Mouse (Mus musculus) ES-E14 (cell line): ENCODE measurements around the gene Icam1. TPM values are rescaled to one million over a fixed set of nuclear protein-coding genes. Genes with fewer than 3 reads are reported as not detected.

Experiments
- DNase-seq: peaks from one replicate; pipeline ENCODE4 v3.0.0-alpha.2; 2013; ENCODE audit warnings: low read depth, low spot score
- H3K27ac ChIP-seq: 2 replicates; pipeline ENCODE4 v1.5.1; 2012; ENCODE audit warnings: low read depth, mild to moderate bottlenecking, low read length, moderate library complexity, mixed read lengths; ENCODE audit not compliant: poor library complexity, insufficient read depth, severe bottlenecking
- H3K36me3 ChIP-seq: 2 replicates; pipeline ENCODE4 v1.6.1; 2012; ENCODE audit warnings: mild to moderate bottlenecking, low read length, moderate library complexity, mixed read lengths; ENCODE audit not compliant: control insufficient read depth, poor library complexity, insufficient read depth, severe bottlenecking
- H3K4me1 ChIP-seq, 2 experiments: fragments of 150-350 bp in 1 of 2; sonication (generic) in 1 of 2; 2 replicates each; pipeline ENCODE4 v1.6.1; 2012; ENCODE audit warnings: low read length in 2 of 2, mild to moderate bottlenecking in 1 of 2, mixed read lengths in 1 of 2; ENCODE audit not compliant: control insufficient read depth in 2 of 2, insufficient read depth in 2 of 2, poor library complexity in 1 of 2
- H3K4me3 ChIP-seq, 2 experiments: fragments of 150-350 bp in 1 of 2; sonication (generic) in 1 of 2; 2 replicates each; pipeline ENCODE4 v1.5.1; 2012; ENCODE audit warnings: low read length in 2 of 2, low read depth in 1 of 2, mild to moderate bottlenecking in 1 of 2, mixed read lengths in 1 of 2; ENCODE audit not compliant: insufficient read depth in 1 of 2, poor library complexity in 1 of 2, severe bottlenecking in 1 of 2
- H3K9ac ChIP-seq: 2 replicates; pipeline ENCODE4 v1.6.1; 2012; ENCODE audit warnings: low read depth, mild to moderate bottlenecking, low read length, mixed read lengths; ENCODE audit not compliant: poor library complexity, insufficient read depth, severe bottlenecking
- H3K9me3 ChIP-seq: fragments of 150-350 bp; sonication (generic); 2 replicates; pipeline ENCODE4 v1.6.1; 2012; ENCODE audit warnings: low read depth, mild to moderate bottlenecking, low read length; ENCODE audit not compliant: control insufficient read depth, insufficient read depth
- CHD2 ChIP-seq: IDR thresholded peaks from 2 replicates; pipeline ENCODE4 v1.6.1; 2014; ENCODE audit warnings: mild to moderate bottlenecking, low read depth, low read length, inconsistent platforms
- HCFC1 ChIP-seq: IDR thresholded peaks from 2 replicates; pipeline ENCODE4 v1.6.1; 2012; ENCODE audit warnings: low read length, inconsistent platforms, borderline replicate concordance; ENCODE audit not compliant: insufficient read depth
- MAFK ChIP-seq: IDR thresholded peaks from 2 replicates; pipeline ENCODE4 v1.6.1; 2014; ENCODE audit warnings: mild to moderate bottlenecking, low read depth, low read length, inconsistent platforms; ENCODE audit not compliant: insufficient read depth
- ZC3H11A ChIP-seq: IDR thresholded peaks from 2 replicates; pipeline ENCODE4 v1.6.1; 2012; ENCODE audit warnings: low read depth, mild to moderate bottlenecking, inconsistent platforms, low read length, borderline replicate concordance
- ZNF384 ChIP-seq: IDR thresholded peaks from 2 replicates; pipeline ENCODE4 v1.6.1; 2012; ENCODE audit warnings: low read depth, low read length, inconsistent platforms
- in situ Hi-C, 2 experiments: fragments of 600-800 bp; cut with MboI; formaldehyde crosslinking; loops; one replicate each; pipeline ENCODE4 v1.15.1; 2025; ENCODE audit warnings: low sequenced_read_pairs in 2 of 2, inconsistent platforms in 1 of 2; ENCODE audit not compliant: unreplicated experiment in 2 of 2
- total RNA-seq: library from RNA; depleted of rRNA; stranded (reverse); fragments of 300-350 nt; gene quantifications from 2 replicates; pipeline ENCODE4 v1.2.3, GENCODE M21; 2012

Icam1 gene
- total RNA-seq, 1 experiment: 153 TPM

DNA sequence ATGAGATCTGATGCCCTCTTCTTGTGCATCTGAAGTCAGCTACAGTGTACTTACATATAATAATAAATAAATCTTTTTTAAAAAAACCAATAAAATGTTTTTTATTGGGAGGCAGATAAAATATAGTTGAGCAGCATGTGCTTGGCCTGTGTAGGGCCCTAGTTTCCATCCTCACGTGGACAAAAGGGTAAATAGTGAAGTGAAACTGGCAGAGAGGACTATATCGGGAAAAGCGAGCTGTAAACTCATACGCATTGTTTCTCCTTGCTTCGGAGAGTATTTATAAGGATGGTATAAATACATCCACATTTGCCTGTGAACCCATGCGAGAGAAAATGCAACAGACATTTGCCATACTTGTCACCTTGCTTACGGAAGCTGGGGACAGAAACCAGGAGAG lies 36.0 kb upstream of the Icam1 start:
- in situ Hi-C loops: no loop called here
- no peaks in the 10 kb centered on the region for H3K36me3 ChIP-seq
- no peaks in the 10 kb centered on the region for H3K9me3 ChIP-seq
- no peak for TF ChIP-seq MAFK
- H3K4me1 ChIP-seq: peaks cover 21 to 28% of the 10 kb centered on the region in 2 experiments
- peak overlapping the region; percentile 63 for H3K9ac ChIP-seq
- peak overlapping the region; percentile 95 for H3K27ac ChIP-seq
- DNase-seq: no peak
- no peak overlapping the region for H3K4me3 ChIP-seq

DNA sequence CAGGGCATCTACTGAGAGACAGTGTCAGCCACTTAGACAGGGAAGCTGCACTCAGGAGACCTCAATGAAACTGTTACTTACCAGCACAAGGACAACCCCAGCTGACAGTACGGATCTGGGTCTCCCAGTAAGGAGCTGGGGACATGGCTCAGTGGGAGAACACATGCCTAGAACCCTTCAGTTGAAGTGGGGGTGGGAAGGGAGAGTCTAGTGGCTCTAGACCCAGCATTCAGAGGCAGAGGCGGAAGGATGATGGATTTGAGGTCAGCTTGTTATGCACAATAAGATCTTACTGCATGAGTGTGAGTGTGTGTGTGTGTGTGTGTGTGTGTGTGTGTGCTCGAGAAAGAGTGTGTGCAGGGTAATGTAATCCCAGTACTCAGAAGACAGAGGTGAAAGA lies 33.6 kb upstream of the Icam1 start:
- Histone ChIP-seq H3K9me3 (no peaks in the 10 kb centered on the region), H3K27ac (peak overlapping the region; percentile 23; the same call in 1 of the 2 replicates), H3K4me1 (peaks cover 17 to 34% of the 10 kb centered on the region in 2 experiments), H3K36me3 (no peaks in the 10 kb centered on the region), H3K4me3 (no peak overlapping the region), H3K9ac (no peak overlapping the region)
- TF ChIP-seq HCFC1 (no peak), CHD2 (no peak), ZNF384 (no peak)
- no peak for DNase-seq
- in situ Hi-C loops: no loop called here

DNA sequence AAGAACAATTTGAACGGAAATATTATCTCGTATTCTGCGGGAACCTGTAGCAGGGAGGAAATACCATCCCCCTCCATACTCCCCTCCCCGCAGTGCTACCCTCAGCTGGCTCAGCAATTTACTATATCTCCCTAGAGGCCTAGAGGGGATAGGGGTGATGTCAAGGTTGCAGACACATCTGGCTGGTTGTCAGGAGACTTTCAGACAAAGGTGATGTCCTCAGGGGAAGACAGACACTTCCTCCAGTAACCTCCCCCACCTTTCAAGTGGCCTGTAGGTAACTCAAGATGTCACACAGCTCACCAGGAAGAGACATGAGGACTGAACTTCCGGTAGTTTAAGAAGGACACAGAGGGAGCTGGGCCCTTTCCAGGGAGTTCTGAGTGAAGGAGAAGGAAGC lies 32.6 kb upstream of the Icam1 start:
- Histone ChIP-seq H3K9ac (peak overlapping the region; percentile 73), H3K4me1 (peaks cover 16 to 32% of the 10 kb centered on the region in 2 experiments), H3K36me3 (no peaks in the 10 kb centered on the region), H3K4me3 (peak overlapping the region; percentile 35 to 58; a peak in 3 of 4 replicates), H3K27ac (peak overlapping the region; percentile 88; the same call in 1 of the 2 replicates), H3K9me3 (no peaks in the 10 kb centered on the region)
- in situ Hi-C loops: no loop called here
- TF ChIP-seq CHD2 (peak; percentile 16; the same call in 1 of the 2 replicates), MAFK (peak; percentile 82), HCFC1 (no peak)
- no peak for DNase-seq

DNA sequence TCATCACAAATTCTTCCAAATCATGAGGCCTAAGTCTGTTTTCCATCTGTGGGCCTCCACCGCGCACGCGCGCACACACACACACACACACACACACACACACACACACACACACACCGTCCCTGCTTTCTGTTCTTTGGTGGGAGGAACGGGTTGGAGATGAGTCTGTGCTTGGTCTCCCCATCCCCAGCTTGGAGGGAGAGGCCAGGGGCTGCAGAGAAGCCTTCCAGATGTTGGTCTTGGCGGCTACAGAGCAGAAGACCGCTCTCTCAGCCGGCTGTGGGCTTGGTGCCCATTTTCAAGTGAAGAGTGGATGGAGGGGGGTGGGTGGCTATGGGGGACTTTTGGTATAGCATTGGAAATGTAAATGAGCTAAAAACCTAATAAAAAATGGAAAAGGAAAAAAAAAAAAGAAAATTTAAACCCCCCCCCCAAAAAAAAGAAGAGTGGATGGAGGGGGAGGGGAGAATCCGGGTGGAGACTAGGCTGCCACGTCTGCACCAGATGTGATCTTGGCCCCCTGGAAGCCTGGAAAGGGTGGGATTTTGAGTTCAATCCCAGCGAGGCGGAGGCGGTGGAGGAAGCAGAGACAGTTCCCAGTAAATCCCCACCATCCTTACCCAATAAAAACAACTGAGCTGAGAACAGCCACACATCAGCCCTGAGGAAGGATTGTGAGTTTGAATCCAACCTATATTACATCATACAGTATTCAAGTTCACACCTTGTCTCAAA lies 28.7 kb upstream of the Icam1 start:
- Histone ChIP-seq H3K4me3 (no peak overlapping the region; a peak in 1 of 4 replicates), H3K36me3 (no peaks in the 10 kb centered on the region), H3K9ac (no peak overlapping the region; the same call in 1 of the 2 replicates), H3K27ac (peak overlapping the region; percentile 36; the same call in 1 of the 2 replicates), H3K4me1 (peaks cover 12 to 38% of the 10 kb centered on the region in 2 experiments), H3K9me3 (no peaks in the 10 kb centered on the region)
- TF ChIP-seq CHD2: no peak
- no peak for TF ChIP-seq HCFC1
- no peak for TF ChIP-seq ZNF384
- no peak for TF ChIP-seq ZC3H11A
- no peak for TF ChIP-seq MAFK
- in situ Hi-C loops: no loop called here
- DNase-seq: no peak

DNA sequence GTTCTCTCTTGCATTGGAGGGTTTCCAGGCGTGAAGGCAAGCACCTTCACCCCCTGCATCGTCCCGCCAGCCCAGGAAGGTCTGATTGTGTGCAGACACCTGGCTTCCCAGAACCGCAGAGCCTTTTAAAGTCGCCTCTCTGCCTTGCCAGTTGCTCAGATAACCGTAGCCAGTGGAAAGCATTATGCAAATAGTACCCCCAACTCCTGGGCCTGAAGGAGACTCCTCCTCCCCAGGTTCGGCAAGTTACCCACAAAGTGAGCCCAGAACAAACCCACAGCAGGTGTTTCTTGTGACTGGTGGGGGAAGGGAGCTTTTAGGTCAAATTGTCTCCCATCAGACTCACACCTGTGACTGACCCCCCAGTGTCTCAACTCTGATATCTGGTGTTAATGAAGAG lies 27.8 kb upstream of the Icam1 start:
- no peaks in the 10 kb centered on the region for H3K36me3 ChIP-seq
- no peak overlapping the region for H3K4me3 ChIP-seq
- H3K4me1 ChIP-seq: peaks cover 12 to 32% of the 10 kb centered on the region in 2 experiments; a peak in 3 of 4 replicates
- no peaks in the 10 kb centered on the region for H3K9me3 ChIP-seq
- no peak for DNase-seq
- peak overlapping the region; percentile 36; the same call in 1 of the 2 replicates for H3K27ac ChIP-seq
- no peak overlapping the region for H3K9ac ChIP-seq
- in situ Hi-C loops: no loop called here
- no peak for TF ChIP-seq MAFK
- no peak for TF ChIP-seq ZNF384
- TF ChIP-seq HCFC1: no peak
- no peak for TF ChIP-seq CHD2
- no peak for TF ChIP-seq ZC3H11A
